Mouse (Mus musculus) spleen, adult 18-20 months (tissue): Measurements from ENCODE around the gene Zfp148.
"Not testable (repeated sequence)": the region's sequence is repeated elsewhere in the genome, so short reads cannot be mapped to it uniquely, and the experiment has no call there.

Experiments
- DNase-seq, 2 experiments: peaks; one replicate each; pipeline ENCODE4 v3.0.0; 2022; ENCODE audit warnings: mixed read lengths in 2 of 2

The Zfp148 gene

GRCm38 (mm10) chr16:33382341-33382740, 1.7 kb downstream of the Zfp148 start:
- no peak for DNase-seq

- no peak for DNase-seq
These were observed 2.9 kb downstream of the Zfp148 start for GRCm38 (mm10) chr16:33383584-33383983.

- not testable (repeated sequence) for DNase-seq
These were observed 3.4 kb downstream of the Zfp148 start for GRCm38 (mm10) chr16:33384057-33384456.

- no peak for DNase-seq
These were observed 6.4 kb downstream of the Zfp148 start for GRCm38 (mm10) chr16:33387013-33387412.

GRCm38 (mm10) chr16:33387420-33387819, 6.8 kb downstream of the Zfp148 start:
- no peak for DNase-seq

- peak; percentile 51 to 73 for DNase-seq
These were observed 19.5 kb downstream of the Zfp148 start for GRCm38 (mm10) chr16:33399913-33400782.

GRCm38 (mm10) chr16:33400943-33401342, 20.3 kb downstream of the Zfp148 start:
- no peak for DNase-seq

- no peak for DNase-seq
These were observed 22.6 kb downstream of the Zfp148 start for GRCm38 (mm10) chr16:33403258-33403657.

GRCm38 (mm10) chr16:33404055-33404454, 23.4 kb downstream of the Zfp148 start:
- no peak for DNase-seq

- no peak for DNase-seq
These were observed 24.9 kb downstream of the Zfp148 start for GRCm38 (mm10) chr16:33405487-33405886.

GRCm38 (mm10) chr16:33410151-33410550, 29.5 kb downstream of the Zfp148 start:
- no peak for DNase-seq

GRCm38 (mm10) chr16:33410605-33411004, 30.0 kb downstream of the Zfp148 start:
- DNase-seq = no peak

- no peak for DNase-seq
These were observed 33.6 kb downstream of the Zfp148 start for GRCm38 (mm10) chr16:33414191-33414590.

GRCm38 (mm10) chr16:33415607-33416006, 35.0 kb downstream of the Zfp148 start:
- DNase-seq = no peak

GRCm38 (mm10) chr16:33428327-33428726, 47.7 kb downstream of the Zfp148 start:
- no peak for DNase-seq

GRCm38 (mm10) chr16:33431660-33432059, 51.0 kb downstream of the Zfp148 start:
- no peak for DNase-seq

- DNase-seq = no peak
These were observed 60.4 kb downstream of the Zfp148 start for GRCm38 (mm10) chr16:33441065-33441464.

- no peak for DNase-seq
These were observed 66.2 kb downstream of the Zfp148 start for GRCm38 (mm10) chr16:33446830-33447229.

- DNase-seq = no peak
These were observed 73.2 kb downstream of the Zfp148 start for GRCm38 (mm10) chr16:33453826-33454225.

GRCm38 (mm10) chr16:33454306-33454705, 73.7 kb downstream of the Zfp148 start:
- no peak for DNase-seq

- no peak for DNase-seq
These were observed 74.8 kb downstream of the Zfp148 start for GRCm38 (mm10) chr16:33455263-33455910.

GRCm38 (mm10) chr16:33459101-33459500, 78.5 kb downstream of the Zfp148 start:
- DNase-seq = no peak

GRCm38 (mm10) chr16:33461416-33461815, 80.8 kb downstream of the Zfp148 start:
- no peak for DNase-seq
